Mouse (Mus musculus) liver, embryonic 13.5 days (tissue): ENCODE data around the gene Ntn4. TPM values are rescaled to one million over a fixed set of nuclear protein-coding genes. Genes with fewer than 3 reads are reported as not detected.
A peak's percentile ranks its signal among the peaks of the same experiment; 100 is the strongest.

ENCODE experiments used
- ATAC-seq: fragments of 200-750 bp; cut with Nextera tagmentation; 2 replicates; pipeline ENCODE4 v1.8.0; 2017; ENCODE audit warnings: low read depth, mild to moderate bottlenecking, moderate number of reproducible peaks, moderate library complexity
- DNase-seq: peaks from one replicate; pipeline ENCODE4 v3.0.0; 2022
- H3K27ac ChIP-seq: fragments of 300-500 bp; sonication (generic); 2 replicates; pipeline ENCODE4 v1.5.1; 2015; ENCODE audit warnings: moderate library complexity, mild to moderate bottlenecking, inconsistent platforms
- H3K27me3 ChIP-seq: fragments of 300-500 bp; sonication (generic); 2 replicates; pipeline ENCODE4 v1.6.1; 2015; ENCODE audit warnings: mild to moderate bottlenecking, inconsistent platforms
- H3K36me3 ChIP-seq: fragments of 300-500 bp; sonication (generic); 2 replicates; pipeline ENCODE4 v1.6.1; 2015; ENCODE audit warnings: mild to moderate bottlenecking, inconsistent platforms
- H3K4me1 ChIP-seq: fragments of 300-500 bp; sonication (generic); replicated peaks from 2 replicates; pipeline ENCODE4 v1.6.1; 2015; ENCODE audit warnings: inconsistent platforms
- H3K4me2 ChIP-seq: fragments of 300-500 bp; sonication (generic); 2 replicates; pipeline ENCODE4 v1.6.1; 2015; ENCODE audit warnings: inconsistent platforms, mild to moderate bottlenecking, moderate library complexity
- H3K4me3 ChIP-seq: fragments of 300-500 bp; sonication (generic); replicated peaks from 2 replicates; pipeline ENCODE4 v1.5.1; 2015; ENCODE audit warnings: mild to moderate bottlenecking, inconsistent platforms
- H3K9ac ChIP-seq: fragments of 300-500 bp; sonication (generic); 2 replicates; pipeline ENCODE4 v1.6.1; 2015; ENCODE audit warnings: mild to moderate bottlenecking, inconsistent platforms
- H3K9me3 ChIP-seq: fragments of 300-500 bp; sonication (generic); replicated peaks from 2 replicates; pipeline ENCODE4 v1.6.1; 2016; ENCODE audit warnings: inconsistent platforms
- WGBS: fragments of 180-500 bp; shearing (Covaris S2); methylation state at CpG from one replicate; pipeline ENCODE4 v1.1.7; 2015; ENCODE audit not compliant: insufficient replicate concordance; 5-methylcytosine and 5-hydroxymethylcytosine counted together
- polyA plus RNA-seq: library from polyadenylated mRNA; unstranded; fragments of >200 nt; fragmentation: Nextera tagmentation; extraction: Ambion mirVana; gene quantifications from 2 replicates; pipeline ENCODE4 v1.2.1, GENCODE M21; 2015

The Ntn4 gene
- polyA plus RNA-seq, 1 experiment from 2014 or later, result 0.20 TPM

DNA sequence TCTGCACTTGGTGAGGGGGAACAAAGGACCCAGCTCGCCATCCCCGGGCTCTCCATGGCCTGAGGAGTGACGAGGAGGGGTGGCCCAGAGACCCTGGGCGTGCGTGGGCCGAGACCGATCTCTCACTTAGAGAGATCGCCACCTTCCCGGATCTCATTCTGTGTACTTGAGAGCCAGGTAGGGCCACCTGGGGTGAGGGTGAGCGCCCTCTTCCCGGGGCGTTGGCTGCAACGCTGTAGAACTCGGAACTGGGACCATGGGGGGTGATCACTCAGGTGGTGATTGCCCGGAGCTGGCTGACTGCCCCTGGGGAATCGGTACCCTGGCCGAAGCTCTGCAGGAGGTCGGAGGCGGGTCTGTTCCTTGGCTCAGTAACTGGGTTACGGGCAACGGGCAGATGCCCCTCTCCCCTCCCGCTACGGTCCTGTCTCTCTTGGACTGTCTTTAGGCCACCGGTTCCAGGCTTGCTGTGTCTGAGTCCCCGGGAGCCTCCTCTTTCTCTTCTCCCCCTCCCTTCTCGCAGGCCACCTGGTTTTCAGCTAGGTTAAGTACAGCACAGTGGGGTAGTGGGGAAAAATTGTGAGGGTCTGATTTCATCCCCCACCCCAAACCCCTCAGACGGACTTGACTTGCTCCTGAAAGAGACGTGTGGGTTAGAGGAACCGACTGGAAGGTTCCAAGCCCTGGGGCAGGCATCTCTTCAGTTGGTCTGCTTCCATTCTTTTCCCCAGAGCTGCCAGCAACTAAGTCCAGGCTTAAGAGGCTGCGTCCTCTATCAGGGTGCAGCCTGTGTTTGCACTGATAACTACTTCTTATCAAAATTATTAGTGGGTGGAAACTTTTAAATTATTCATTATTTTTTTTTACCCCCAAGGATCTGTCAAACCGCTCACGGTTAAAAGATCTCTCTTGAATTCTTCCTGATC, 1.6 kb downstream of the Ntn4 start:
- WGBS, result 7% methylated on average over 32 of the region's 32 CpGs
- no peak for DNase-seq
- Histone ChIP-seq H3K4me1 (peaks cover 50% of the 10 kb centered on the region), H3K4me2 (peak overlapping the region; percentile 98), H3K27ac (no peak overlapping the region), H3K4me3 (peak overlapping the region; percentile 59), H3K9ac (peak overlapping the region; percentile 74), H3K36me3 (no peaks in the 10 kb centered on the region), H3K27me3 (peaks cover 67% of the 10 kb centered on the region), H3K9me3 (no peaks in the 10 kb centered on the region)
- peak; percentile 43 for ATAC-seq

GRCm38 (mm10) chr10:93642897-93643296, 2.4 kb downstream of the Ntn4 start:
- no peaks in the 10 kb centered on the region for H3K9me3 ChIP-seq
- DNase-seq (no peak), ATAC-seq (no peak)
- H3K4me2 ChIP-seq, result peak overlapping the region; percentile 98
- H3K4me1 ChIP-seq, result peaks cover 57% of the 10 kb centered on the region
- H3K27ac ChIP-seq, result no peak overlapping the region
- no peak overlapping the region for H3K9ac ChIP-seq
- H3K27me3 ChIP-seq, result peaks cover 63% of the 10 kb centered on the region
- no peaks in the 10 kb centered on the region for H3K36me3 ChIP-seq
- no peak overlapping the region for H3K4me3 ChIP-seq
- WGBS, result 42% methylated on average over 8 of the region's 8 CpGs

- 82% methylated on average over 12 of the region's 12 CpGs for WGBS
- Histone ChIP-seq H3K4me1 (peaks cover 71% of the 10 kb centered on the region), H3K36me3 (no peaks in the 10 kb centered on the region), H3K9ac (no peak overlapping the region), H3K4me2 (no peak overlapping the region), H3K27me3 (peaks cover 47% of the 10 kb centered on the region), H3K4me3 (no peak overlapping the region), H3K9me3 (no peaks in the 10 kb centered on the region), H3K27ac (no peak overlapping the region)
- DNase-seq (no peak), ATAC-seq (no peak)
These were observed 4.0 kb downstream of the Ntn4 start for GRCm38 (mm10) chr10:93644451-93644941.

- peak overlapping the region; percentile 72 for H3K27ac ChIP-seq
- H3K9me3 ChIP-seq, result no peaks in the 10 kb centered on the region
- H3K4me2 ChIP-seq, result no peak overlapping the region
- DNase-seq, result no peak
- WGBS, result 72% methylated on average over 10 of the region's 10 CpGs
- no peak overlapping the region for H3K4me3 ChIP-seq
- no peak overlapping the region for H3K9ac ChIP-seq
- peaks cover 45% of the 10 kb centered on the region for H3K4me1 ChIP-seq
- ATAC-seq, result peak; percentile 75
- H3K36me3 ChIP-seq, result no peaks in the 10 kb centered on the region
- peaks cover 13% of the 10 kb centered on the region for H3K27me3 ChIP-seq
These were observed 7.4 kb downstream of the Ntn4 start for GRCm38 (mm10) chr10:93647655-93648561.

- DNase-seq (no peak), ATAC-seq (peak; percentile 47; the same call in 1 of the 2 replicates)
- WGBS, result 72% methylated on average over 8 of the region's 8 CpGs
- Histone ChIP-seq H3K4me1 (peaks cover 40% of the 10 kb centered on the region), H3K27ac (peak overlapping the region; percentile 72; the same call in 1 of the 2 replicates), H3K27me3 (peaks cover 7% of the 10 kb centered on the region; the same call in 1 of the 2 replicates), H3K9ac (no peak overlapping the region), H3K9me3 (no peaks in the 10 kb centered on the region), H3K4me2 (no peak overlapping the region), H3K36me3 (no peaks in the 10 kb centered on the region), H3K4me3 (no peak overlapping the region)
These were observed 8.2 kb downstream of the Ntn4 start for GRCm38 (mm10) chr10:93648598-93649102.

DNA sequence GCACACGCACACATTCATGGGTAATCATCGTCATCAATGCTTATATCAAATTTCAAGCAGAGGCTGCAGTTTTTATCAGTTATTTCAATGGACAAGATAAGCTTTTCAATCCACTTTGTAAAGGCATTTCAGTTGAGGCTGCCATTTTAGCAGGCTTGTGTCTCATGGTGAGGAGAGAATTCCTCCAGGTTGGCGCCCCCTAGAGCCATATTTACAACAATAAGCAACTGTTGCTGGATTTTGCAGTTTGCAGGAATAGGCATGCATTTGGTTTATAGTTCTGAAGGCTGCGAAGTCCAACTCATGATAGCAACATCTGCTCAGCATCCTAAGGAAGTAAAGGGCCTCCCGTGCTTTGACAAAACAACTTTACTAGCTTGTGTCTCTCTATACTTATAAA, 8.6 kb downstream of the Ntn4 start:
- Histone ChIP-seq H3K9me3 (no peaks in the 10 kb centered on the region), H3K4me3 (no peak overlapping the region), H3K27me3 (peaks cover 5% of the 10 kb centered on the region; the same call in 1 of the 2 replicates), H3K36me3 (no peaks in the 10 kb centered on the region), H3K4me1 (peaks cover 40% of the 10 kb centered on the region), H3K27ac (no peak overlapping the region), H3K9ac (no peak overlapping the region), H3K4me2 (no peak overlapping the region)
- DNase-seq (no peak), ATAC-seq (no peak)
- WGBS, result 66% methylated on average over 5 of the region's 5 CpGs

DNA sequence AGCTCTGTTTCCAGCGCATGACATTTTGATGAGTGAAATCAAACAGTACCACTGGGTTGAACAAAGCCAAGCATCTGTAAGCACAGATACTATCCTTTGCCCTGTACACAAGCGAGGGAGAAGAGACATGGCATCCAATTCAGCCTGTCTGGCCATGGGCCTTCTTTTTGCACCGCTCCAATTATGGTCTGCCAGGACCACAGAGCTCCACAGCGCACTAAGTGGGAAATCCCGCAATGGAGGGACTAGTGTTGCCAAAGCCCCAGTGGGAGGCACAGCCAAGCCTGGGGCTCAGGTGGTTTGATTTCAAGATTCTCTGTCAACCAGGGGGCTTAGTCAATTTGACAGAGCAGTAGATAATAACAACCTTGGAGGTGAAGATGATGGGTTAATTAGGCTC, 9.1 kb downstream of the Ntn4 start:
- ATAC-seq (no peak), DNase-seq (no peak)
- WGBS, result 80% methylated on average over 5 of the region's 5 CpGs

GRCm38 (mm10) chr10:93653322-93653721, 12.8 kb downstream of the Ntn4 start:
- Histone ChIP-seq H3K27me3 (no peaks in the 10 kb centered on the region), H3K9ac (no peak overlapping the region), H3K27ac (no peak overlapping the region), H3K4me3 (no peak overlapping the region), H3K36me3 (no peaks in the 10 kb centered on the region), H3K4me2 (no peak overlapping the region), H3K9me3 (no peaks in the 10 kb centered on the region), H3K4me1 (peaks cover 10% of the 10 kb centered on the region)
- WGBS, result 52% methylated on average over 2 of the region's 2 CpGs
- DNase-seq, result no peak
- ATAC-seq, result no peak

More for the DNA sequence above, 9.1 kb downstream of the Ntn4 start:
- Histone ChIP-seq H3K9me3 (no peaks in the 10 kb centered on the region), H3K27ac (no peak overlapping the region), H3K27me3 (0 out of 2 replicates have a peak, but pooled peaks cover 1% of the 10 kb centered on the region), H3K4me1 (peaks cover 40% of the 10 kb centered on the region), H3K4me2 (no peak overlapping the region), H3K9ac (no peak overlapping the region), H3K4me3 (no peak overlapping the region), H3K36me3 (no peaks in the 10 kb centered on the region)

GRCm38 (mm10) chr10:93655428-93655827, 14.9 kb downstream of the Ntn4 start:
- H3K27ac ChIP-seq, result no peak overlapping the region
- DNase-seq (no peak), ATAC-seq (no peak)
- H3K9me3 ChIP-seq, result no peaks in the 10 kb centered on the region
- no peaks in the 10 kb centered on the region for H3K36me3 ChIP-seq
- H3K4me1 ChIP-seq, result no peaks in the 10 kb centered on the region
- H3K27me3 ChIP-seq, result no peaks in the 10 kb centered on the region
- no peak overlapping the region for H3K4me2 ChIP-seq
- 65% methylated on average over 15 of the region's 15 CpGs for WGBS
- H3K9ac ChIP-seq, result no peak overlapping the region
- no peak overlapping the region for H3K4me3 ChIP-seq

GRCm38 (mm10) chr10:93659792-93660191, 19.3 kb downstream of the Ntn4 start:
- Histone ChIP-seq H3K4me1 (peaks cover 1% of the 10 kb centered on the region; the same call in 1 of the 2 replicates), H3K9ac (no peak overlapping the region), H3K9me3 (no peaks in the 10 kb centered on the region), H3K27ac (no peak overlapping the region), H3K4me2 (no peak overlapping the region), H3K4me3 (no peak overlapping the region), H3K27me3 (no peaks in the 10 kb centered on the region), H3K36me3 (no peaks in the 10 kb centered on the region)
- 67% methylated on average over 1 of the region's 1 CpGs for WGBS
- no peak for DNase-seq
- no peak for ATAC-seq
